Mouse (Mus musculus) midbrain, embryonic 11.5 days (tissue): Measurements from ENCODE around the gene Cckbr. TPM values are rescaled to one million over a fixed set of nuclear protein-coding genes. Genes with fewer than 3 reads are reported as not detected.

Experiments
- ATAC-seq: fragments of 200-750 bp; cut with Nextera tagmentation; 2 replicates; pipeline ENCODE4 v1.8.0; 2017; ENCODE audit warnings: moderate TSS enrichment, moderate library complexity; ENCODE audit not compliant: low FRiP score
- DNase-seq: peaks from one replicate; pipeline ENCODE4 v3.0.0; 2015; ENCODE audit warnings: low spot score; ENCODE audit errors: missing footprints
- H3K27ac ChIP-seq: fragments of 300-500 bp; sonication (generic); 2 replicates; pipeline ENCODE4 v1.5.1; 2014; ENCODE audit warnings: low read depth, low read length
- H3K27me3 ChIP-seq: fragments of 300-500 bp; sonication (generic); 2 replicates; pipeline ENCODE4 v1.6.1; 2014; ENCODE audit warnings: mild to moderate bottlenecking, low read length, moderate library complexity, mixed read lengths; ENCODE audit not compliant: control insufficient read depth, insufficient read depth
- H3K36me3 ChIP-seq: fragments of 300-500 bp; sonication (generic); 2 replicates; pipeline ENCODE4 v1.6.1; 2014; ENCODE audit warnings: mild to moderate bottlenecking, low read length, moderate library complexity, mixed read lengths; ENCODE audit not compliant: control insufficient read depth, insufficient read depth
- H3K4me1 ChIP-seq: fragments of 300-500 bp; sonication (generic); 2 replicates; pipeline ENCODE4 v1.6.1; 2014; ENCODE audit warnings: low read length; ENCODE audit not compliant: control insufficient read depth, insufficient read depth
- H3K4me2 ChIP-seq: fragments of 300-500 bp; sonication (generic); 2 replicates; pipeline ENCODE4 v1.6.1; 2014; ENCODE audit warnings: mild to moderate bottlenecking, moderate library complexity
- H3K4me3 ChIP-seq: fragments of 300-500 bp; sonication (generic); 2 replicates; pipeline ENCODE4 v1.5.1; 2014; ENCODE audit warnings: low read depth, low read length
- H3K9ac ChIP-seq: fragments of 300-500 bp; sonication (generic); 2 replicates; pipeline ENCODE4 v1.6.1; 2014; ENCODE audit warnings: low read length
- H3K9me3 ChIP-seq: fragments of 300-500 bp; sonication (generic); 2 replicates; pipeline ENCODE4 v1.6.1; 2016; ENCODE audit warnings: low read length; ENCODE audit not compliant: control insufficient read depth
- WGBS: fragments of 180-500 bp; shearing (Covaris S2); extraction: QIAGEN DNeasy Blood & Tissue Kit; methylation state at CpG from one replicate; pipeline ENCODE4 v1.1.7; 2014; 5-methylcytosine and 5-hydroxymethylcytosine counted together
- polyA plus RNA-seq: library from polyadenylated mRNA; unstranded; fragments of >200 nt; fragmentation: Nextera tagmentation; extraction: Ambion mirVana; gene quantifications from 2 replicates; pipeline ENCODE4 v1.2.1, GENCODE M21; 2014

Cckbr gene
- polyA plus RNA-seq, 1 experiment from 2014 or later: 0.14 TPM

GRCm38 (mm10) chr7:105519771-105520170 is 94.2 kb downstream of the Cckbr start:
- no peak overlapping the region for H3K4me3 ChIP-seq
- peaks cover 6% of the 10 kb centered on the region for H3K4me1 ChIP-seq
- no peaks in the 10 kb centered on the region for H3K9me3 ChIP-seq
- H3K4me2 ChIP-seq: no peak overlapping the region
- H3K27ac ChIP-seq: no peak overlapping the region
- no peaks in the 10 kb centered on the region for H3K36me3 ChIP-seq
- DNase-seq: no peak
- peaks cover 31% of the 10 kb centered on the region for H3K27me3 ChIP-seq
- no peak overlapping the region for H3K9ac ChIP-seq
- WGBS: 79% methylated on average over 2 of the region's 2 CpGs
- no peak for ATAC-seq

- no peak overlapping the region for H3K4me2 ChIP-seq
- DNase-seq (no peak), ATAC-seq (no peak)
- no peak overlapping the region for H3K9ac ChIP-seq
- peaks cover 6% of the 10 kb centered on the region for H3K4me1 ChIP-seq
- no peaks in the 10 kb centered on the region for H3K36me3 ChIP-seq
- 53% methylated on average over 6 of the region's 6 CpGs for WGBS
- peaks cover 28% of the 10 kb centered on the region for H3K27me3 ChIP-seq
- H3K4me3 ChIP-seq: no peak overlapping the region
- H3K9me3 ChIP-seq: no peaks in the 10 kb centered on the region
- H3K27ac ChIP-seq: no peak overlapping the region
Measured at GRCm38 (mm10) chr7:105520201-105520600, 94.7 kb downstream of the Cckbr start.

Other genes starting within 250 kb of the Cckbr start
- gene Olfr685, start 239.7 kb upstream of the Cckbr start, polyA plus RNA-seq: not detected in 2 replicates
- gene Olfr686, start 218.2 kb upstream of the Cckbr start, polyA plus RNA-seq: not detected in 2 replicates
- gene Olfr688, start 137.6 kb upstream of the Cckbr start, polyA plus RNA-seq: not detected in 2 replicates
- gene Olfr689, start 114.6 kb upstream of the Cckbr start, polyA plus RNA-seq: not detected in 2 replicates
- not detected in 2 replicates for gene Olfr690, start 91.6 kb upstream of the Cckbr start, polyA plus RNA-seq
- gene Olfr691, start 83.5 kb upstream of the Cckbr start, polyA plus RNA-seq: 0.07 TPM in 2 replicates
- gene Olfr692, start 57.5 kb upstream of the Cckbr start, polyA plus RNA-seq: not detected in 2 replicates
- gene Gm5901, start 50.7 kb upstream of the Cckbr start, polyA plus RNA-seq: not detected in 2 replicates
- 25.4 and 30.4 TPM in 2 replicates for gene Fam160a2, start 25.7 kb upstream of the Cckbr start, polyA plus RNA-seq
- not detected in 2 replicates for gene Cnga4, start 21.2 kb upstream of the Cckbr start, polyA plus RNA-seq
- 24.2 and 24.9 TPM in 2 replicates for gene Cavin3, start 56.6 kb downstream of the Cckbr start, polyA plus RNA-seq
- 42.0 and 47.3 TPM in 2 replicates for gene Smpd1, start 128.6 kb downstream of the Cckbr start, polyA plus RNA-seq
- 100 and 103 TPM in 2 replicates for gene Apbb1, start 155.9 kb downstream of the Cckbr start, polyA plus RNA-seq
- gene Hpx, start 174.4 kb downstream of the Cckbr start, polyA plus RNA-seq: 0.11 and 0.29 TPM in 2 replicates
- gene Trim3, start 207.8 kb downstream of the Cckbr start, polyA plus RNA-seq: 20.3 and 23.8 TPM in 2 replicates
- gene Timm10b, start 214.3 kb downstream of the Cckbr start, polyA plus RNA-seq: 118 and 141 TPM in 2 replicates
- 70.1 and 72.9 TPM in 2 replicates for gene Arfip2, start 214.7 kb downstream of the Cckbr start, polyA plus RNA-seq
- 10.5 and 11.9 TPM in 2 replicates for gene Gm45799, start 214.8 kb downstream of the Cckbr start, polyA plus RNA-seq
- 1.00 and 1.3 TPM in 2 replicates for gene Dnhd1, start 225.1 kb downstream of the Cckbr start, polyA plus RNA-seq